ENCODE assay signal across 9 mouse cellular contexts in genomic region chr11:3374293-3374645, GRCm38 (mm10). TPM values are rescaled to one million over a fixed set of nuclear protein-coding genes. Genes with fewer than 3 reads are reported as not detected.
DNase-seq lines count a peak whose midpoint lies in the region; ATAC-seq and TF ChIP-seq lines count a peak whose summit lies in the region.
"Had no signal": no experiment of that assay in that cellular context is flagged by ENCODE, and none has a peak within 500 bp of the region (broad histone marks: within the 10 kb centered on the region; RNA-seq: fewer than 3 reads in every experiment).

No protein-coding gene starts in this region.

- intact Hi-C loops in gastrocnemius, postnatal 14 days (cut with DNase I; ENCODE audit: low total_unique reads), result no loop called here

- peak; percentile 38 for ATAC-seq in kidney, postnatal 0 days (replicated peaks; ENCODE audit: low FRiP score, low read depth)
- no peak for ATAC-seq in hindbrain, embryonic 16.5 days
- ATAC-seq: activated CD4-positive, CD25-positive, alpha-beta regulatory T cell, adult 4 months had no signal

- H3K4me2 ChIP-seq in kidney, postnatal 0 days (ENCODE audit: low read length), result peak overlapping the region; percentile 21; the same call in 1 of the 2 replicates
- H3K4me2 ChIP-seq in hindbrain, embryonic 16.5 days (ENCODE audit: low read length), result peak overlapping the region; percentile 9

- peak; percentile 88 for DNase-seq in kidney, postnatal 0 days (ENCODE audit: low spot score)
- no peak for DNase-seq in kidney, postnatal 14 days
- DNase-seq in embryonic facial prominence, embryonic 10.5 days (ENCODE audit: low spot score), result peak; percentile 65
- DNase-seq in retina, embryonic 14.5 days (ENCODE audit: low spot score), result peak; percentile 88
- DNase-seq in left cerebral cortex, adult 11 months (ENCODE audit: low spot score), result no peak
- no peak for DNase-seq in cerebellum, postnatal 4 days (ENCODE audit: low spot score in 2 of 2)
- no peak for DNase-seq in gastrocnemius, postnatal 14 days

- WGBS in kidney, postnatal 0 days, result 14% methylated on average over 7 of the region's 7 CpGs
- 17% methylated on average over 7 of the region's 7 CpGs for WGBS in embryonic facial prominence, embryonic 10.5 days
- WGBS in hindbrain, embryonic 16.5 days, result 18% methylated on average over 7 of the region's 7 CpGs

- H3K36me3 ChIP-seq in kidney, postnatal 0 days (ENCODE audit: insufficient read depth, low read length), result 0 out of 2 replicates have a peak, but pooled peaks cover 3% of the 10 kb centered on the region
- no peaks in the 10 kb centered on the region; the same call in 1 of the 2 replicates for H3K36me3 ChIP-seq in embryonic facial prominence, embryonic 10.5 days (replicated peaks)
- no peaks in the 10 kb centered on the region for H3K36me3 ChIP-seq in hindbrain, embryonic 16.5 days (ENCODE audit: control insufficient read depth, insufficient read depth, low read length)

- no peak for TF ChIP-seq CTCF in kidney, postnatal 0 days (IDR thresholded peaks at IDR 0.05; ENCODE audit: low read depth)

- H3K4me3 ChIP-seq in kidney, postnatal 0 days (replicated peaks; ENCODE audit: low read depth, low read length), result no peak overlapping the region
- peak overlapping the region; percentile 35 for H3K4me3 ChIP-seq in embryonic facial prominence, embryonic 10.5 days
- no peak overlapping the region for H3K4me3 ChIP-seq in hindbrain, embryonic 16.5 days (ENCODE audit: low read length)

- no peaks in the 10 kb centered on the region for H3K27me3 ChIP-seq in kidney, postnatal 0 days (ENCODE audit: insufficient read depth, low read length)
- no peaks in the 10 kb centered on the region for H3K27me3 ChIP-seq in embryonic facial prominence, embryonic 10.5 days (replicated peaks; ENCODE audit: low read depth, poor library complexity, severe bottlenecking)
- H3K27me3 ChIP-seq in hindbrain, embryonic 16.5 days (replicated peaks; ENCODE audit: control insufficient read depth, insufficient read depth, low read length), result no peaks in the 10 kb centered on the region

- peaks cover 22% of the 10 kb centered on the region for H3K4me1 ChIP-seq in kidney, postnatal 0 days (replicated peaks; ENCODE audit: insufficient read depth, low read length)
- H3K4me1 ChIP-seq in embryonic facial prominence, embryonic 10.5 days, result peaks cover 52% of the 10 kb centered on the region
- peaks cover 29% of the 10 kb centered on the region for H3K4me1 ChIP-seq in hindbrain, embryonic 16.5 days (ENCODE audit: control insufficient read depth, insufficient read depth, low read depth, low read length)

- H3K27ac ChIP-seq in kidney, postnatal 0 days, result peak overlapping the region; percentile 63; the same call in 1 of the 2 replicates
- H3K27ac ChIP-seq in embryonic facial prominence, embryonic 10.5 days (replicated peaks), result peak overlapping the region; percentile 80
- peak overlapping the region; percentile 64 for H3K27ac ChIP-seq in hindbrain, embryonic 16.5 days (ENCODE audit: low read depth, low read length)

- H3K9me3 ChIP-seq in kidney, postnatal 0 days (replicated peaks; ENCODE audit: low read length), result no peaks in the 10 kb centered on the region
- H3K9me3 ChIP-seq in embryonic facial prominence, embryonic 10.5 days, result no peaks in the 10 kb centered on the region
- no peaks in the 10 kb centered on the region for H3K9me3 ChIP-seq in hindbrain, embryonic 16.5 days (ENCODE audit: control insufficient read depth, low read length)

- no peak overlapping the region for H3K9ac ChIP-seq in kidney, postnatal 0 days (ENCODE audit: low read depth, low read length)
- no peak overlapping the region for H3K9ac ChIP-seq in hindbrain, embryonic 16.5 days (ENCODE audit: low read depth, low read length)

RNA-seq across cellular contexts. Expression of gene Limk2, which starts 34.7 kb away (rescaled TPM):
- 28.8 and 31.8 TPM in 2 replicates for polyA plus RNA-seq in kidney, postnatal 0 days (2015; fragmentation: Nextera tagmentation; extraction: Ambion mirVana)
- 57.9 and 60.5 TPM in 2 replicates for polyA plus RNA-seq in embryonic facial prominence, embryonic 10.5 days (2016; fragmentation: Nextera tagmentation; extraction: Ambion mirVana)
- 159 and 164 TPM in 2 replicates for polyA plus RNA-seq in hindbrain, embryonic 16.5 days (2015; fragmentation: Nextera tagmentation; extraction: Ambion mirVana)
- total RNA-seq in gastrocnemius, postnatal 14 days (2021), result 10 to 100 TPM; 13.2 to 13.6 TPM

RNA-seq across cellular contexts. Expression of gene Pik3ip1, which starts 44.1 kb away (rescaled TPM):
- 14.8 and 15.0 TPM in 2 replicates for polyA plus RNA-seq in kidney, postnatal 0 days (2015; fragmentation: Nextera tagmentation; extraction: Ambion mirVana)
- 7.3 and 11.2 TPM in 2 replicates for polyA plus RNA-seq in embryonic facial prominence, embryonic 10.5 days (2016; fragmentation: Nextera tagmentation; extraction: Ambion mirVana)
- polyA plus RNA-seq in hindbrain, embryonic 16.5 days (2015; fragmentation: Nextera tagmentation; extraction: Ambion mirVana), result 30.8 and 36.1 TPM in 2 replicates
- total RNA-seq in gastrocnemius, postnatal 14 days (2021), result 10 to 100 TPM; 10.4 to 13.0 TPM

Comparison
In these comparisons a context has a peak if more than half of its experiments do, and no peak if none do; other contexts are left out.
1. DNase-seq: peak in kidney, postnatal 0 days (single experiment), embryonic facial prominence, embryonic 10.5 days (single experiment) and retina, embryonic 14.5 days (single experiment); none in kidney, postnatal 14 days (single experiment), left cerebral cortex, adult 11 months (single experiment), cerebellum, postnatal 4 days (0 of 2) and gastrocnemius, postnatal 14 days (single experiment).
2. Peak in every context shown above with its lines, with median percentiles within 50 percentile points of each other: H3K27ac ChIP-seq.